Mouse (Mus musculus): Measurements from ENCODE around the gene Rgs19.

DNA sequence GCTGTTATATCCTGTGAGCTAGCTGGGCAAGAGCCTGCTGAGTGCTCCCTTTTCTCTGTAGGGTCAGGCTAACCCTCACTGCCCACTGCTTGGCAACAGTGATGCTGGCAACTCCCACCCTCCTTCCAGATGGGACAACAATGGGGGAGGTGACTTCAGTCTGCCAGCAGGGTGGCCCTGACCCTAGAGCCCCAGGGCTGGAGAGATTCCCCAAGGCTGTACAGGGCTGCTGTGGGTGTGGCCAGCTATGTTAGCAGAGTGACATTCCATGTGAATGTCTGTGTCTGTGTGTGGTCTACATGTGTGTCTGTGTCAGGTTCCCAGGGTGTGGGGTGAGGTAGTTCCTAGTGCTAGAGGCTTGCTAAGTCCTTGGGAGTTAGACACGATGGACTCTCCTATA lies 20.3 kb downstream of the Rgs19 start:
- TF ChIP-seq POLR2A (IDR thresholded peaks at IDR 0.05; ENCODE audit: control insufficient read depth, extremely low read depth, insufficient read depth, low read length, poor library complexity) (no peak), CTCF (IDR thresholded peaks at IDR 0.05; ENCODE audit: borderline replicate concordance, control insufficient read depth, extremely low read depth, insufficient read depth, low read length, poor library complexity) (no peak)

Measured in thymus, adult 2 months (tissue).